Mouse (Mus musculus) liver, postnatal 0 days (tissue): ENCODE measurements around the gene Abracl.

Experiments used
- CTCF ChIP-seq: sonication (generic); IDR thresholded peaks from 2 replicates; pipeline ENCODE4 v1.5.1; 2016; ENCODE audit warnings: antibody characterized with exemption, low read depth
- EP300 ChIP-seq: IDR thresholded peaks from 2 replicates; pipeline ENCODE4 v1.6.1; 2016; ENCODE audit warnings: antibody characterized with exemption, low read depth, mild to moderate bottlenecking

- no peak for TF ChIP-seq CTCF
- TF ChIP-seq EP300: no peak
Observed at GRCm38 (mm10) chr10:18047380-18048146, 24.5 kb upstream of the Abracl start.
